Mouse (Mus musculus): Measurements from ENCODE around the gene Abat. TPM values are rescaled to one million over a fixed set of nuclear protein-coding genes. Genes with fewer than 3 reads are reported as not detected.

Abat gene
- polyA plus RNA-seq, 1 experiment: 4.2 TPM

DNA sequence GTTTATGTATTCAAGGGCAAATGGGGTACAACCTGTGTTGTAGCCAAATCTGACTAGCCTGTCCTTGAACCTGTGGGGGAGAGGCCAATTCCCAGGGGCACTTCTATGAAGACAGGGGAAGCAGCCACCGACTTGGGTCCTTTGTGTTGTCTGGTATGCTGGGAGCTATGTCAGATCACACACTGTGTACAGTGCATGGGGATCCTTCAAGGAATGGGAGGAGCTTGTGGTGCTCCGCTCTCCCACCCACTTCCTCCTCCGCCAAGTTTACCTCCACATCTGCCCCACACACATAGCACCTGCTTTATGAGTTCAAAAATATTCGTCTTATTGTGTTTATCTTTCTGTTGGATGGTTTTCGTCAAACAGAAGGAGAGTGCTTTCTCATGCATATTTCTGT is 66.3 kb downstream of the Abat start:
- WGBS: 53% methylated on average over 5 of the region's 5 CpGs
- Histone ChIP-seq H3K4me3 (replicated peaks; ENCODE audit: extremely low read depth, low read depth, low read length) (no peak overlapping the region), H3K4me1 (ENCODE audit: control insufficient read depth, insufficient read depth, low read length) (no peaks in the 10 kb centered on the region)
- TF ChIP-seq CTCF (IDR thresholded peaks at IDR 0.05; ENCODE audit: insufficient read depth, low read length) (no peak), POLR2A (IDR thresholded peaks at IDR 0.05; ENCODE audit: borderline replicate concordance, extremely low read depth, low read depth, low read length) (no peak)
- no peak for DNase-seq

- WGBS: 91% methylated on average over 6 of the region's 6 CpGs
- Histone ChIP-seq H3K4me1 (ENCODE audit: control insufficient read depth, insufficient read depth, low read length) (no peaks in the 10 kb centered on the region), H3K4me3 (replicated peaks; ENCODE audit: extremely low read depth, low read depth, low read length) (no peak overlapping the region)
- DNase-seq: no peak
- TF ChIP-seq CTCF (IDR thresholded peaks at IDR 0.05; ENCODE audit: insufficient read depth, low read length) (no peak), POLR2A (IDR thresholded peaks at IDR 0.05; ENCODE audit: borderline replicate concordance, extremely low read depth, low read depth, low read length) (no peak)
Observed at GRCm38 (mm10) chr16:8581661-8582239, 68.5 kb downstream of the Abat start.

DNA sequence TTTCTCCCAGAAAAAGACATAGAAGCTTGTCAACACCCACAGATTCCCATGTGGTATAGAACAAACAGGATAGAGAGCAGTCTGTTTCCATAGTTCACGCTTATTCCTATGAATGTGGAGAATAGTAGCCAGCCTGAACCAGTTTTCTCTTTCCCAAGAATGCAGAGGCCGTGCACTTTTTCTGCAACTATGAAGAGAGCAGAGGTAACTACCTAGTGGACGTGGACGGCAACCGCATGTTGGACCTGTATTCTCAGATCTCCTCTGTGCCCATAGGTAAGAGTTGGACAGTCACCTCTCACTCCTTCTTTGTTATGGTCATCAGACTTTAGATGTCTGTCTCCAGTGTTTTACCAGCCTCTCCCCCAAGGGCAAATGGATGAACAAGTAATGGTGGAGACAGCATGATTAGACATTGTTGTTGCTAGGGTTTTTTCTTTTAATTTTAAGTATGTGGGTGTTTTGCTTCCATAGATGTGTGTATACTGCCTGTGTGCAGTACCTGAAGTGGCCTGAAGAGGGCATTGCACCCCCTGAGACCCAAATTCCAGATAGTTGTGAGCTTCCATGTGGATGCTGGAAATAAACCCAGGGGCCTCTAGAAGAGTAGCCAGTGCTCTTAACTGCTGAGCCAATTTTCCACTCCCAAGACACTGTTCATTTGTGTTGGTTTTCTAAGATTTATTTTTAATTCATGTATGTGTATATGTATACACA is 69.5 kb downstream of the Abat start:
- WGBS: 98% methylated on average over 5 of the region's 5 CpGs
- TF ChIP-seq CTCF (IDR thresholded peaks at IDR 0.05; ENCODE audit: insufficient read depth, low read length) (no peak), POLR2A (IDR thresholded peaks at IDR 0.05; ENCODE audit: borderline replicate concordance, extremely low read depth, low read depth, low read length) (no peak)
- no peaks in the 10 kb centered on the region for H3K4me1 ChIP-seq (ENCODE audit: control insufficient read depth, insufficient read depth, low read length)
- H3K4me3 ChIP-seq (replicated peaks; ENCODE audit: extremely low read depth, low read depth, low read length): no peak overlapping the region
- no peak for DNase-seq

- TF ChIP-seq POLR2A (IDR thresholded peaks at IDR 0.05; ENCODE audit: borderline replicate concordance, extremely low read depth, low read depth, low read length): no peak
- no peak for TF ChIP-seq CTCF (IDR thresholded peaks at IDR 0.05; ENCODE audit: insufficient read depth, low read length)
- no peak for DNase-seq
- Histone ChIP-seq H3K4me1 (ENCODE audit: control insufficient read depth, insufficient read depth, low read length) (no peaks in the 10 kb centered on the region), H3K4me3 (replicated peaks; ENCODE audit: extremely low read depth, low read depth, low read length) (no peak overlapping the region)
- 83% methylated on average over 1 of the region's 1 CpGs for WGBS
Observed at GRCm38 (mm10) chr16:8584248-8584647, 71.0 kb downstream of the Abat start.

GRCm38 (mm10) chr16:8585056-8585455 is 71.8 kb downstream of the Abat start:
- no peak for DNase-seq
- no peak overlapping the region for H3K4me3 ChIP-seq (replicated peaks; ENCODE audit: extremely low read depth, low read depth, low read length)
- TF ChIP-seq POLR2A (IDR thresholded peaks at IDR 0.05; ENCODE audit: borderline replicate concordance, extremely low read depth, low read depth, low read length) (no peak), CTCF (IDR thresholded peaks at IDR 0.05; ENCODE audit: insufficient read depth, low read length) (no peak)
- no peaks in the 10 kb centered on the region for H3K4me1 ChIP-seq (ENCODE audit: control insufficient read depth, insufficient read depth, low read length)
- WGBS: 67% methylated on average over 5 of the region's 5 CpGs

DNA sequence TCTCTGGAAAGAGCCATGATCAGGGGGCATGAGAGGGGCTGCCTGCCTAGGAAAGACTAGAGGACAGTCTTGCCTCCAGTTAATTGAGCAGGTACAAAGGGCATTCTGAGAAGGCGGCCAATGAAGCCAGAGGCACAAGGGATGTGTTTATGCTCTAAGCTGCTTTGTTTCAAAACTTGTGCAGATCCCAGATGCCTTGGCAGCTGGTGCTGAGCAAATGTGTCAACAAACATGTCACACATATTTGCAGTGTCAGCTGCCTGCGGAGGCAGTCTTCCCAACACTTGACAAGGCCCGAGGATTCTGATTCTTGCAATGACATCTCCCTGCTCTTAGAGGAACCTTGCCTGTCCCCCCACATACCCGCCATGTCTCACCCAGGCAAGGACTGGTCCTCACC is 82.2 kb downstream of the Abat start:
- no peak overlapping the region for H3K4me3 ChIP-seq (replicated peaks; ENCODE audit: extremely low read depth, low read depth, low read length)
- no peak for DNase-seq
- no peaks in the 10 kb centered on the region for H3K4me1 ChIP-seq (ENCODE audit: control insufficient read depth, insufficient read depth, low read length)
- 54% methylated on average over 4 of the region's 4 CpGs for WGBS
- TF ChIP-seq CTCF (IDR thresholded peaks at IDR 0.05; ENCODE audit: insufficient read depth, low read length) (no peak), POLR2A (IDR thresholded peaks at IDR 0.05; ENCODE audit: borderline replicate concordance, extremely low read depth, low read depth, low read length) (no peak)

DNA sequence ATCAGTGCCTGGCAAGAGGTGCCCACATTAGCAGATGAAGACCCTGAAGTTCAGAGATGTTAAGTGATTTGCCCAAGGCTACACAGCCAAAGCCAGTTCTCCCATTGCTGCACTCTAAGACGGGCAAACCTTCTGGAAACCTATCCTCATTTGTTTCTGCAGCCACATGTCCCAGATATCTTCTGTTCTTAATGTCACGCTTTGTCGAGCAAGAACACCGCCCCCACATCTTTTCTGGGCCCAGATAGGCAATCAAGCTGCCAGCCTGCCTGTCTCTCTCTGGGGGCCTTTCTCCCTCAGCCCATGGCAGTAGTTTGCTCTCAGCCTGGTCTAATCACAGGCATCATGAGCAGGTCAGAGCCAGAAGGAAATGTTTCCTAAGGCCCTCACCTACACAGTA is 83.1 kb downstream of the Abat start:
- TF ChIP-seq CTCF (IDR thresholded peaks at IDR 0.05; ENCODE audit: insufficient read depth, low read length) (no peak), POLR2A (IDR thresholded peaks at IDR 0.05; ENCODE audit: borderline replicate concordance, extremely low read depth, low read depth, low read length) (no peak)
- no peaks in the 10 kb centered on the region for H3K4me1 ChIP-seq (ENCODE audit: control insufficient read depth, insufficient read depth, low read length)
- 82% methylated on average over 4 of the region's 4 CpGs for WGBS
- DNase-seq: no peak
- no peak overlapping the region for H3K4me3 ChIP-seq (replicated peaks; ENCODE audit: extremely low read depth, low read depth, low read length)

GRCm38 (mm10) chr16:8597516-8597915 is 84.3 kb downstream of the Abat start:
- 84% methylated on average over 5 of the region's 5 CpGs for WGBS

GRCm38 (mm10) chr16:8603789-8604188 is 90.6 kb downstream of the Abat start:
- 68% methylated on average over 3 of the region's 3 CpGs for WGBS
- no peak overlapping the region for H3K4me3 ChIP-seq (replicated peaks; ENCODE audit: extremely low read depth, low read depth, low read length)
- H3K4me1 ChIP-seq (ENCODE audit: control insufficient read depth, insufficient read depth, low read length): no peaks in the 10 kb centered on the region
- no peak for DNase-seq
- TF ChIP-seq POLR2A (IDR thresholded peaks at IDR 0.05; ENCODE audit: borderline replicate concordance, extremely low read depth, low read depth, low read length): no peak
- TF ChIP-seq CTCF (IDR thresholded peaks at IDR 0.05; ENCODE audit: insufficient read depth, low read length): no peak

More at GRCm38 (mm10) chr16:8597516-8597915, 84.3 kb downstream of the Abat start:
- Histone ChIP-seq H3K4me3 (replicated peaks; ENCODE audit: extremely low read depth, low read depth, low read length) (no peak overlapping the region), H3K4me1 (ENCODE audit: control insufficient read depth, insufficient read depth, low read length) (no peaks in the 10 kb centered on the region)
- no peak for DNase-seq
- TF ChIP-seq CTCF (IDR thresholded peaks at IDR 0.05; ENCODE audit: insufficient read depth, low read length) (no peak), POLR2A (IDR thresholded peaks at IDR 0.05; ENCODE audit: borderline replicate concordance, extremely low read depth, low read depth, low read length) (no peak)

- Histone ChIP-seq H3K4me1 (ENCODE audit: control insufficient read depth, insufficient read depth, low read length) (no peaks in the 10 kb centered on the region), H3K4me3 (replicated peaks; ENCODE audit: extremely low read depth, low read depth, low read length) (no peak overlapping the region)
- 55% methylated on average over 3 of the region's 3 CpGs for WGBS
- DNase-seq: no peak
- TF ChIP-seq POLR2A (IDR thresholded peaks at IDR 0.05; ENCODE audit: borderline replicate concordance, extremely low read depth, low read depth, low read length) (no peak), CTCF (IDR thresholded peaks at IDR 0.05; ENCODE audit: insufficient read depth, low read length) (no peak)
Observed at GRCm38 (mm10) chr16:8610397-8610796, 97.2 kb downstream of the Abat start.
